Mouse (Mus musculus) thymus, postnatal 10 days (tissue): ENCODE data around the gene Flnc.
"Not testable (repeated sequence)": the region's sequence is repeated elsewhere in the genome, so short reads cannot be mapped to it uniquely, and the experiment has no call there.

Experiments used
- DNase-seq, 2 experiments: peaks; one replicate each; pipeline ENCODE4 v3.0.0; 2021; ENCODE audit warnings: low spot score in 2 of 2

The Flnc gene

GRCm38 (mm10) chr6:29433038-29433803 lies at the start of gene Flnc:
Gene Flnc, plus strand, starts transcription at chr6:29433256.
- no peak for DNase-seq

- no peak for DNase-seq
Measured at GRCm38 (mm10) chr6:29388052-29388518, 45.0 kb upstream of the Flnc start, which contains the start of gene Opn1sw. Gene Opn1sw, minus strand, starts transcription at chr6:29388468.

- no peak for DNase-seq
Measured at GRCm38 (mm10) chr6:29388606-29389080, 44.4 kb upstream of the Flnc start.

- no peak for DNase-seq
Measured at GRCm38 (mm10) chr6:29389425-29389824, 43.6 kb upstream of the Flnc start.

- not testable (repeated sequence) for DNase-seq
Measured at GRCm38 (mm10) chr6:29390500-29390899, 42.6 kb upstream of the Flnc start.

- DNase-seq: not testable (repeated sequence)
Measured at GRCm38 (mm10) chr6:29391241-29391640, 41.8 kb upstream of the Flnc start.

- DNase-seq: no peak
Measured at GRCm38 (mm10) chr6:29391802-29392201, 41.3 kb upstream of the Flnc start.

- DNase-seq: no peak
Measured at GRCm38 (mm10) chr6:29394286-29394685, 38.8 kb upstream of the Flnc start.

- peak in 1 of 2 experiments; percentile 11 for DNase-seq
Measured at GRCm38 (mm10) chr6:29395910-29396713, 36.9 kb upstream of the Flnc start, which contains the start of gene Ccdc136. Gene Ccdc136, plus strand, starts transcription at chr6:29396309.

GRCm38 (mm10) chr6:29396714-29397540 lies 36.1 kb upstream of the Flnc start:
- no peak for DNase-seq

GRCm38 (mm10) chr6:29397575-29397974 lies 35.5 kb upstream of the Flnc start:
- no peak for DNase-seq

GRCm38 (mm10) chr6:29399851-29400250 lies 33.2 kb upstream of the Flnc start:
- no peak for DNase-seq

- DNase-seq: peak in 1 of 2 experiments; percentile 23
Measured at GRCm38 (mm10) chr6:29402693-29403342, 30.2 kb upstream of the Flnc start.

- no peak for DNase-seq
Measured at GRCm38 (mm10) chr6:29406412-29406811, 26.6 kb upstream of the Flnc start.

GRCm38 (mm10) chr6:29415446-29415845 lies 17.6 kb upstream of the Flnc start:
- DNase-seq: peak; percentile 19 to 25

- no peak for DNase-seq
Measured at GRCm38 (mm10) chr6:29420596-29420995, 12.5 kb upstream of the Flnc start.

GRCm38 (mm10) chr6:29425118-29425517 lies 7.9 kb upstream of the Flnc start:
- DNase-seq: no peak

- no peak for DNase-seq
Measured at GRCm38 (mm10) chr6:29426331-29426730, 6.7 kb upstream of the Flnc start.

- no peak for DNase-seq
Measured at GRCm38 (mm10) chr6:29428171-29428570, 4.9 kb upstream of the Flnc start.

GRCm38 (mm10) chr6:29430681-29431420 lies 2.2 kb upstream of the Flnc start:
- no peak for DNase-seq
